Mouse (Mus musculus): Measurements from ENCODE around the gene Pbx4.

DNA sequence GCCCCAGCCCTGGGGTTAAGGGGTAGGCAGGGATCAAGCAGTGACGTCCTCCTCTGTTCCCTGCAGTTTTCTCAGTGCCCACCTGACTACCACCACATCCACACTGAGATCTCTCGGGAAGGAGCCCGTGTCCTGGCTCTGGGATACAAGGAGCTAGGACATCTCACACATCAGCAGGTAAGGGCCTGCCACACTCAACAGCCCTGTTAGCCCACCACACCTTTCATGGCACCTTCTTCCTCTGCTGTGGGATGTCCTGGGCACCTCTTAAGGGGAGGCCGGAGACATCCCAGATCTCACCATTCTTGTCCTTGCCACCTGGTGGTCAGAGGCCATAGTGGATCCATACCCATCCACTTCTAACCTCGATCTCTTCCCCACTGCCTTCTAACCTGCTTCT is 32.3 kb upstream of the Pbx4 start:
- TF ChIP-seq CTCF (IDR thresholded peaks at IDR 0.05; ENCODE audit: control insufficient read depth, insufficient read depth, low read length) (no peak), POLR2A (IDR thresholded peaks at IDR 0.05; ENCODE audit: borderline replicate concordance, control insufficient read depth, low read depth, low read length) (no peak)

Data from bone marrow, adult 2 months (tissue).